Mouse (Mus musculus) megakaryocyte, adult 5-6 weeks (primary cell): Measurements from ENCODE around the gene AW551984. TPM values are rescaled to one million over a fixed set of nuclear protein-coding genes. Genes with fewer than 3 reads are reported as not detected.

Source experiments
- ATAC-seq: 2 replicates; pipeline ENCODE4 v1.8.0; 2016; ENCODE audit warnings: mild to moderate bottlenecking, inconsistent platforms; ENCODE audit not compliant: poor library complexity, severe bottlenecking
- total RNA-seq, 2 experiments: library from RNA; stranded (forward) in 1 of 2; stranded (reverse) in 1 of 2; fragments of 153-499, 151-499 nt in 1 of 2; fragments of 221-1000, 200-1000 nt in 1 of 2; gene quantifications; 2 replicates each; pipeline versions ENCODE4 v1.2.3 to v1.2.4; 2015 to 2017

AW551984 gene
- total RNA-seq (2015) = 0.14 and 0.74 TPM in 2 replicates
- total RNA-seq (2017) = 0.11 and 0.37 TPM in 2 replicates

GRCm38 (mm10) chr9:39603999-39604453 is at the start of gene AW551984:
TSS of gene AW551984 (minus strand) at chr9:39604403.
- ATAC-seq = peak; percentile 59

GRCm38 (mm10) chr9:39647382-39647781 is 43.2 kb upstream of the AW551984 start:
- peak; percentile 93 for ATAC-seq

- peak; percentile 58; the same call in 1 of the 2 replicates for ATAC-seq
These were observed 40.6 kb upstream of the AW551984 start, which contains the start of gene Olfr961 for GRCm38 (mm10) chr9:39644785-39645184. TSS of gene Olfr961 (plus strand) at chr9:39645085.

- peak; percentile 75 for ATAC-seq
These were observed 29.9 kb upstream of the AW551984 start for GRCm38 (mm10) chr9:39633913-39634594.

- ATAC-seq = peak; percentile 87
These were observed 24.9 kb upstream of the AW551984 start for GRCm38 (mm10) chr9:39629069-39629468.

- ATAC-seq = no peak
These were observed 20.5 kb upstream of the AW551984 start for GRCm38 (mm10) chr9:39624711-39625110.

GRCm38 (mm10) chr9:39623783-39624182 is 19.6 kb upstream of the AW551984 start:
- ATAC-seq = peak; percentile 94

- no peak for ATAC-seq
These were observed 16.9 kb upstream of the AW551984 start, which contains the start of gene Olfr960 for GRCm38 (mm10) chr9:39621073-39621472. TSS of gene Olfr960 (plus strand) at chr9:39621373.

- ATAC-seq = 0 out of 2 replicates have a peak, but pooled peaks have one; percentile 43
These were observed 7.8 kb upstream of the AW551984 start for GRCm38 (mm10) chr9:39611953-39612352.

- no peak for ATAC-seq
These were observed 6.2 kb upstream of the AW551984 start, which contains the start of gene Olfr148 for GRCm38 (mm10) chr9:39610355-39610754. TSS of gene Olfr148 (plus strand) at chr9:39610655.

GRCm38 (mm10) chr9:39608497-39608896 is 4.3 kb upstream of the AW551984 start:
- no peak for ATAC-seq

GRCm38 (mm10) chr9:39603333-39603845 is 814 bp downstream of the AW551984 start:
- peak; percentile 24; the same call in 1 of the 2 replicates for ATAC-seq

- ATAC-seq = 0 out of 2 replicates have a peak, but pooled peaks have one; percentile 23
These were observed 1.5 kb downstream of the AW551984 start for GRCm38 (mm10) chr9:39602536-39603332.

- no peak for ATAC-seq
These were observed 27.2 kb downstream of the AW551984 start for GRCm38 (mm10) chr9:39577050-39577449.

GRCm38 (mm10) chr9:39575469-39575868 is 28.7 kb downstream of the AW551984 start, which contains the start of gene Olfr959:
TSS of gene Olfr959 (minus strand) at chr9:39575569.
- ATAC-seq = no peak

GRCm38 (mm10) chr9:39558349-39558647 is 45.9 kb downstream of the AW551984 start:
- no peak for ATAC-seq

GRCm38 (mm10) chr9:39557529-39558348 is 46.5 kb downstream of the AW551984 start:
- no peak for ATAC-seq

GRCm38 (mm10) chr9:39553946-39554345 is 50.3 kb downstream of the AW551984 start, which contains the start of gene Olfr958:
TSS of gene Olfr958 (minus strand) at chr9:39554054.
- no peak for ATAC-seq

- ATAC-seq = no peak
These were observed 53.4 kb downstream of the AW551984 start for GRCm38 (mm10) chr9:39550806-39551205.
